Comparison of ENCODE assay signal across 12 mouse cellular contexts in genomic region chr1:54377506-54378051, GRCm38 (mm10).
DNase-seq lines count a peak whose midpoint lies in the region; ATAC-seq lines count a peak whose summit lies in the region.
"Had no signal": no experiment of that assay in that cellular context is flagged by ENCODE, and none has a peak within 500 bp of the region (broad histone marks: within the 10 kb centered on the region; RNA-seq: fewer than 3 reads in every experiment).

No protein-coding gene starts in this region.

- no peak overlapping the region for H3K9ac ChIP-seq in kidney, embryonic 16.5 days (replicated peaks; ENCODE audit: low read length)
- H3K9ac ChIP-seq: kidney, embryonic 15.5 days; liver, postnatal 0 days had no signal

- no peak for DNase-seq in cerebellum, postnatal 4 days (ENCODE audit: low spot score in 2 of 2)
- peak; percentile 7 to 9 for DNase-seq in kidney, postnatal 36 days
- peak; percentile 22 to 30 for DNase-seq in cerebellum, postnatal 10 days
- DNase-seq in heart, postnatal 36 days = peak; percentile 10 to 34
- DNase-seq in frontal cortex, postnatal 10 days (ENCODE audit: low spot score in 2 of 2) = no peak
- no peak for DNase-seq in left cerebral cortex, adult 18-20 months (ENCODE audit: low spot score in 2 of 2)
- DNase-seq: liver, postnatal 0 days; thymus, postnatal 36 days had no signal

- no peak overlapping the region for H3K4me2 ChIP-seq in kidney, embryonic 16.5 days (replicated peaks; ENCODE audit: low read depth, low read length)
- H3K4me2 ChIP-seq: kidney, embryonic 15.5 days had no signal

- no peaks in the 10 kb centered on the region for H3K9me3 ChIP-seq in kidney, embryonic 16.5 days (ENCODE audit: low read length)
- H3K9me3 ChIP-seq: kidney, embryonic 15.5 days had no signal

- peak; percentile 58; the same call in 1 of the 2 replicates for ATAC-seq in cerebellum, adult (ENCODE audit: insufficient number of reproducible peaks, low FRiP score, low TSS enrichment)
- ATAC-seq in kidney, embryonic 16.5 days (ENCODE audit: low FRiP score, low TSS enrichment) = no peak
- ATAC-seq: forebrain, embryonic 14.5 days; liver, postnatal 0 days had no signal

- no peaks in the 10 kb centered on the region for H3K27me3 ChIP-seq in kidney, embryonic 16.5 days (ENCODE audit: insufficient read depth, low read length)
- H3K27me3 ChIP-seq: kidney, embryonic 15.5 days had no signal

- H3K36me3 ChIP-seq in kidney, embryonic 16.5 days (ENCODE audit: insufficient read depth, low read length) = no peaks in the 10 kb centered on the region
- H3K36me3 ChIP-seq: kidney, embryonic 15.5 days had no signal

- H3K4me3 ChIP-seq in kidney, embryonic 16.5 days (ENCODE audit: low read length) = no peak overlapping the region
- H3K4me3 ChIP-seq: kidney, embryonic 15.5 days had no signal

- H3K27ac ChIP-seq in kidney, embryonic 16.5 days (ENCODE audit: low read length) = no peak overlapping the region
- H3K27ac ChIP-seq: kidney, embryonic 15.5 days had no signal

- H3K4me1 ChIP-seq in kidney, embryonic 16.5 days (ENCODE audit: insufficient read depth, low read length) = no peaks in the 10 kb centered on the region
- H3K4me1 ChIP-seq: kidney, embryonic 15.5 days had no signal

- intact Hi-C loops in heart, postnatal 36 days (cut with DNase I) = no loop called here

Comparison
In these comparisons a context has a peak if more than half of its experiments do, and no peak if none do; other contexts are left out.
1. DNase-seq: peak in kidney, postnatal 36 days (2 of 2), cerebellum, postnatal 10 days (2 of 2) and heart, postnatal 36 days (2 of 2); none in cerebellum, postnatal 4 days (0 of 2), frontal cortex, postnatal 10 days (0 of 2) and left cerebral cortex, adult 18-20 months (0 of 2).